Mouse (Mus musculus): ENCODE measurements around the gene Gapt. TPM values are rescaled to one million over a fixed set of nuclear protein-coding genes. Genes with fewer than 3 reads are reported as not detected.
"Not testable (repeated sequence)": the region's sequence is repeated elsewhere in the genome, so short reads cannot be mapped to it uniquely, and the experiment has no call there.

Gapt gene
- polyA plus RNA-seq, 1 experiment from 2014 or later = not detected

GRCm38 (mm10) chr13:110395179-110395794 lies 38.3 kb upstream of the Gapt start:
- Histone ChIP-seq H3K4me1 (replicated peaks; ENCODE audit: control insufficient read depth, insufficient read depth, low read length) (peaks cover 14% of the 10 kb centered on the region; the same call in 1 of the 2 replicates), H3K36me3 (ENCODE audit: control insufficient read depth, insufficient read depth) (peaks cover 32% of the 10 kb centered on the region), H3K9me3 (ENCODE audit: control insufficient read depth, low read length) (peaks cover 9% of the 10 kb centered on the region; the same call in 1 of the 2 replicates), H3K27me3 (replicated peaks; ENCODE audit: control insufficient read depth, insufficient read depth, low read length) (no peaks in the 10 kb centered on the region), H3K9ac (replicated peaks; ENCODE audit: low read depth, low read length) (peak overlapping the region; percentile 99), H3K27ac (ENCODE audit: low read length) (peak overlapping the region; percentile 92), H3K4me3 (replicated peaks; ENCODE audit: low read length) (peak overlapping the region; percentile 65), H3K4me2 (ENCODE audit: low read length) (peak overlapping the region; percentile 97)
- under 1% methylated on average over 38 of the region's 41 CpGs for WGBS
- peak; percentile 26 for ATAC-seq

GRCm38 (mm10) chr13:110394291-110395178 lies 37.5 kb upstream of the Gapt start, which contains the start of gene Plk2:
Plk2 (plus strand) TSS chr13:110395046.
- H3K4me1 ChIP-seq (replicated peaks; ENCODE audit: control insufficient read depth, insufficient read depth, low read length) = peaks cover 14% of the 10 kb centered on the region; the same call in 1 of the 2 replicates
- H3K27ac ChIP-seq (ENCODE audit: low read length) = peak within 1 kb of the TSS; percentile 92
- peak; percentile 93 for ATAC-seq
- H3K27me3 ChIP-seq (replicated peaks; ENCODE audit: control insufficient read depth, insufficient read depth, low read length) = no peaks in the 10 kb centered on the region
- WGBS = under 1% methylated on average over 69 of the region's 71 CpGs
- peaks cover 25% of the 10 kb centered on the region for H3K36me3 ChIP-seq (ENCODE audit: control insufficient read depth, insufficient read depth)
- H3K9ac ChIP-seq (replicated peaks; ENCODE audit: low read depth, low read length) = peak within 1 kb of the TSS; percentile 99
- H3K9me3 ChIP-seq (ENCODE audit: control insufficient read depth, low read length) = peaks cover 10% of the 10 kb centered on the region
- peak within 1 kb of the TSS; percentile 97 for H3K4me2 ChIP-seq (ENCODE audit: low read length)
- H3K4me3 ChIP-seq (replicated peaks; ENCODE audit: low read length) = peak within 1 kb of the TSS; percentile 65

- Histone ChIP-seq H3K9me3 (ENCODE audit: control insufficient read depth, low read length) (peaks cover 2% of the 10 kb centered on the region; the same call in 1 of the 2 replicates), H3K9ac (replicated peaks; ENCODE audit: low read depth, low read length) (no peak overlapping the region), H3K4me3 (replicated peaks; ENCODE audit: low read length) (no peak overlapping the region), H3K27ac (ENCODE audit: low read length) (no peak overlapping the region), H3K36me3 (ENCODE audit: control insufficient read depth, insufficient read depth) (peaks cover 6% of the 10 kb centered on the region), H3K4me1 (replicated peaks; ENCODE audit: control insufficient read depth, insufficient read depth, low read length) (peaks cover 7% of the 10 kb centered on the region; the same call in 1 of the 2 replicates), H3K27me3 (replicated peaks; ENCODE audit: control insufficient read depth, insufficient read depth, low read length) (no peaks in the 10 kb centered on the region), H3K4me2 (ENCODE audit: low read length) (no peak overlapping the region)
- 45% methylated on average over 3 of the region's 3 CpGs for WGBS
- no peak for ATAC-seq
Measured at GRCm38 (mm10) chr13:110392631-110393030, 35.6 kb upstream of the Gapt start.

DNA sequence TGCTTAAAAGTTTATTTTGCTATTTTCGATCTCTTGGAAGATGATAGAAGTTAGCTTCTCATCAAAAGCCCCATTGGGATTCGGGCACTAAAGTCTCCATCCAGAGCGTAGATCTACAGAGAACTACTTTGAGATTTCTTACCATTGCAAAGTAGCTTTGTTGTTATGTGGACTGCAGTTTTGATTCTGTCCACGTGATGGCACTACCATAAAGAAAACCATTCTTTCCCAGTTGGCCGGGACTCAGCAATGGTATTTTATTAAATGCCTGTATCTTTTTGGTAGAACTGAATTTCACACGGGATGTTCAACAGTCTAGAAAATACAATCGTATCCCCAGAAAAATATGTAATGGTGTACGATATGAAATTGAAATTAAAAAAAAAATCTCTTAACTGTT lies 35.2 kb upstream of the Gapt start:
- WGBS = 25% methylated on average over 8 of the region's 8 CpGs
- Histone ChIP-seq H3K4me2 (ENCODE audit: low read length) (no peak overlapping the region), H3K27ac (ENCODE audit: low read length) (no peak overlapping the region), H3K9ac (replicated peaks; ENCODE audit: low read depth, low read length) (no peak overlapping the region), H3K4me1 (replicated peaks; ENCODE audit: control insufficient read depth, insufficient read depth, low read length) (peaks cover 7% of the 10 kb centered on the region; the same call in 1 of the 2 replicates), H3K36me3 (ENCODE audit: control insufficient read depth, insufficient read depth) (peaks cover 2% of the 10 kb centered on the region; the same call in 1 of the 2 replicates), H3K9me3 (ENCODE audit: control insufficient read depth, low read length) (peaks cover 2% of the 10 kb centered on the region; the same call in 1 of the 2 replicates), H3K4me3 (replicated peaks; ENCODE audit: low read length) (no peak overlapping the region), H3K27me3 (replicated peaks; ENCODE audit: control insufficient read depth, insufficient read depth, low read length) (no peaks in the 10 kb centered on the region)
- ATAC-seq = no peak

- Histone ChIP-seq H3K4me1 (replicated peaks; ENCODE audit: control insufficient read depth, insufficient read depth, low read length) (no peaks in the 10 kb centered on the region), H3K27me3 (replicated peaks; ENCODE audit: control insufficient read depth, insufficient read depth, low read length) (no peaks in the 10 kb centered on the region), H3K36me3 (ENCODE audit: control insufficient read depth, insufficient read depth) (no peaks in the 10 kb centered on the region), H3K9me3 (ENCODE audit: control insufficient read depth, low read length) (no peaks in the 10 kb centered on the region), H3K4me3 (replicated peaks; ENCODE audit: low read length) (no peak overlapping the region), H3K4me2 (ENCODE audit: low read length) (no peak overlapping the region), H3K9ac (replicated peaks; ENCODE audit: low read depth, low read length) (no peak overlapping the region), H3K27ac (ENCODE audit: low read length) (no peak overlapping the region)
- ATAC-seq = no peak
- 75% methylated on average over 6 of the region's 6 CpGs for WGBS
Measured at GRCm38 (mm10) chr13:110384514-110384913, 27.5 kb upstream of the Gapt start.

GRCm38 (mm10) chr13:110382447-110382901 lies 25.5 kb upstream of the Gapt start:
- 18% methylated on average over 5 of the region's 5 CpGs for WGBS
- H3K27me3 ChIP-seq (replicated peaks; ENCODE audit: control insufficient read depth, insufficient read depth, low read length) = no peaks in the 10 kb centered on the region

GRCm38 (mm10) chr13:110369673-110370072 lies 12.7 kb upstream of the Gapt start:
- H3K4me3 ChIP-seq (replicated peaks; ENCODE audit: low read length) = no peak overlapping the region
- H3K27me3 ChIP-seq (replicated peaks; ENCODE audit: control insufficient read depth, insufficient read depth, low read length) = no peaks in the 10 kb centered on the region
- no peaks in the 10 kb centered on the region for H3K36me3 ChIP-seq (ENCODE audit: control insufficient read depth, insufficient read depth)
- 94% methylated on average over 1 of the region's 1 CpGs for WGBS
- no peak overlapping the region for H3K27ac ChIP-seq (ENCODE audit: low read length)
- no peaks in the 10 kb centered on the region for H3K9me3 ChIP-seq (ENCODE audit: control insufficient read depth, low read length)
- no peaks in the 10 kb centered on the region for H3K4me1 ChIP-seq (replicated peaks; ENCODE audit: control insufficient read depth, insufficient read depth, low read length)
- ATAC-seq = no peak
- no peak overlapping the region for H3K4me2 ChIP-seq (ENCODE audit: low read length)
- no peak overlapping the region for H3K9ac ChIP-seq (replicated peaks; ENCODE audit: low read depth, low read length)

More at GRCm38 (mm10) chr13:110382447-110382901, 25.5 kb upstream of the Gapt start:
- H3K27ac ChIP-seq (ENCODE audit: low read length) = no peak overlapping the region
- H3K4me1 ChIP-seq (replicated peaks; ENCODE audit: control insufficient read depth, insufficient read depth, low read length) = no peaks in the 10 kb centered on the region
- no peak overlapping the region for H3K4me3 ChIP-seq (replicated peaks; ENCODE audit: low read length)
- H3K36me3 ChIP-seq (ENCODE audit: control insufficient read depth, insufficient read depth) = no peaks in the 10 kb centered on the region
- H3K9me3 ChIP-seq (ENCODE audit: control insufficient read depth, low read length) = no peaks in the 10 kb centered on the region
- ATAC-seq = peak; percentile 70
- no peak overlapping the region for H3K4me2 ChIP-seq (ENCODE audit: low read length)
- no peak overlapping the region for H3K9ac ChIP-seq (replicated peaks; ENCODE audit: low read depth, low read length)

GRCm38 (mm10) chr13:110368556-110369040 lies 11.6 kb upstream of the Gapt start:
- ATAC-seq = peak; percentile 67
- not testable (repeated sequence) for H3K9ac ChIP-seq (replicated peaks; ENCODE audit: low read depth, low read length); H3K36me3 ChIP-seq (ENCODE audit: control insufficient read depth, insufficient read depth); H3K4me2 ChIP-seq (ENCODE audit: low read length); H3K27me3 ChIP-seq (replicated peaks; ENCODE audit: control insufficient read depth, insufficient read depth, low read length); H3K9me3 ChIP-seq (ENCODE audit: control insufficient read depth, low read length); H3K27ac ChIP-seq (ENCODE audit: low read length); H3K4me1 ChIP-seq (replicated peaks; ENCODE audit: control insufficient read depth, insufficient read depth, low read length); H3K4me3 ChIP-seq (replicated peaks; ENCODE audit: low read length)
- 60% methylated on average over 6 of the region's 6 CpGs for WGBS

DNA sequence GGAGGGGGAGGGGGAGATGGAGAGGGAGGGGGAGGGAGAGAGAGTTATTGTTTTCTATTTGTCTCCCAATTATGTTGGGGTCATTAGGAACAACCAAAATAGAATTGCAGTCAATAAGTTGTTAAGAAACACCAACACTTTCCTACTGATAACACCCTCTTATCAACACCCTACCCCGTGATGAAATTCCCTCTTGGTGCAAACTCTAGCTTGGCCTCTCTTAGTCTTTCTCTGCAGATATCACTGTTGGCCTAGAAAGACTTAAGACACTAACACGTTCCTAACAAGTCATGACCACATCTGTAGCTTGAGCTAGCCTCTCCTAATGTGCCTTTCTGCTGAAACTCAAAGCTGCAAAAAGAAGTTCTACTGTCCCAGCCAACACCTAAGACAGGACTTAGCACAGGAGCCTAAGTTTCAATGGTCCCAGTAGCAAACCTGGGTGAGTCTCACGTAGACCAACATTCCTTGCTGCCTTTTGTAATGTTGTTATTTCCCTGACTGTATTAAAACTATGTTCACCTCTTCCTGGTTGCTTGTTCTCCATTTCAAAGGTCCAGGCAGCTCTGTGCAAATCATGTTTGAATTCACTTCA lies 11.1 kb upstream of the Gapt start:
- H3K27ac ChIP-seq (ENCODE audit: low read length) = no peak overlapping the region
- ATAC-seq = peak; percentile 6; the same call in 1 of the 2 replicates
- no peak overlapping the region for H3K9ac ChIP-seq (replicated peaks; ENCODE audit: low read depth, low read length)
- H3K4me2 ChIP-seq (ENCODE audit: low read length) = no peak overlapping the region
- no peak overlapping the region for H3K4me3 ChIP-seq (replicated peaks; ENCODE audit: low read length)
- no peaks in the 10 kb centered on the region for H3K36me3 ChIP-seq (ENCODE audit: control insufficient read depth, insufficient read depth)
- H3K27me3 ChIP-seq (replicated peaks; ENCODE audit: control insufficient read depth, insufficient read depth, low read length) = no peaks in the 10 kb centered on the region
- no peaks in the 10 kb centered on the region for H3K4me1 ChIP-seq (replicated peaks; ENCODE audit: control insufficient read depth, insufficient read depth, low read length)
- H3K9me3 ChIP-seq (ENCODE audit: control insufficient read depth, low read length) = no peaks in the 10 kb centered on the region
- 94% methylated on average over 3 of the region's 3 CpGs for WGBS

All from forebrain, embryonic 16.5 days (tissue).